Mouse (Mus musculus): Measurements from ENCODE around the gene Taar5. TPM values are rescaled to one million over a fixed set of nuclear protein-coding genes. Genes with fewer than 3 reads are reported as not detected.

Taar5 gene
- polyA plus RNA-seq, 1 experiment from 2014 or later: not detected

Other genes with a start within 250 kb of the Taar5 start
- 84.7 and 98.7 TPM in 2 replicates for gene Rps12, start 183.4 kb upstream of the Taar5 start, polyA plus RNA-seq (2015; fragmentation: Nextera tagmentation; extraction: Ambion mirVana)
- gene Slc18b1, start 173.7 kb upstream of the Taar5 start, polyA plus RNA-seq (2015; fragmentation: Nextera tagmentation; extraction: Ambion mirVana): 15.4 and 16.6 TPM in 2 replicates
- 0.09 TPM in 1 of 2 replicates, not detected in the other for gene Vnn3, start 119.2 kb upstream of the Taar5 start, polyA plus RNA-seq (2015; fragmentation: Nextera tagmentation; extraction: Ambion mirVana)
- 0.31 and 0.68 TPM in 2 replicates for gene Vnn1, start 76.0 kb upstream of the Taar5 start, polyA plus RNA-seq (2015; fragmentation: Nextera tagmentation; extraction: Ambion mirVana)
- gene Taar1, start 50.4 kb upstream of the Taar5 start, polyA plus RNA-seq (2015; fragmentation: Nextera tagmentation; extraction: Ambion mirVana): not detected in 2 replicates
- 0.17 TPM in 2 replicates for gene Taar2, start 32.1 kb upstream of the Taar5 start, polyA plus RNA-seq (2015; fragmentation: Nextera tagmentation; extraction: Ambion mirVana)
- not detected in 2 replicates for gene Taar3, start 21.1 kb upstream of the Taar5 start, polyA plus RNA-seq (2015; fragmentation: Nextera tagmentation; extraction: Ambion mirVana)
- not detected in 2 replicates for gene Taar4, start 10.2 kb upstream of the Taar5 start, polyA plus RNA-seq (2015; fragmentation: Nextera tagmentation; extraction: Ambion mirVana)
- not detected in 2 replicates for gene Taar6, start 14.9 kb downstream of the Taar5 start, polyA plus RNA-seq (2015; fragmentation: Nextera tagmentation; extraction: Ambion mirVana)
- gene Taar7a, start 22.8 kb downstream of the Taar5 start, polyA plus RNA-seq (2015; fragmentation: Nextera tagmentation; extraction: Ambion mirVana): not detected in 2 replicates
- not detected in 2 replicates for gene Taar7b, start 29.2 kb downstream of the Taar5 start, polyA plus RNA-seq (2015; fragmentation: Nextera tagmentation; extraction: Ambion mirVana)
- gene Taar7d, start 56.5 kb downstream of the Taar5 start, polyA plus RNA-seq (2015; fragmentation: Nextera tagmentation; extraction: Ambion mirVana): not detected in 2 replicates
- gene Taar7e, start 66.9 kb downstream of the Taar5 start, polyA plus RNA-seq (2015; fragmentation: Nextera tagmentation; extraction: Ambion mirVana): not detected in 2 replicates
- not detected in 2 replicates for gene Taar7f, start 78.8 kb downstream of the Taar5 start, polyA plus RNA-seq (2015; fragmentation: Nextera tagmentation; extraction: Ambion mirVana)
- not detected in 2 replicates for gene Taar8a, start 105.8 kb downstream of the Taar5 start, polyA plus RNA-seq (2015; fragmentation: Nextera tagmentation; extraction: Ambion mirVana)
- gene Taar8b, start 121.6 kb downstream of the Taar5 start, polyA plus RNA-seq (2015; fragmentation: Nextera tagmentation; extraction: Ambion mirVana): not detected in 2 replicates
- not detected in 2 replicates for gene Taar8c, start 131.2 kb downstream of the Taar5 start, polyA plus RNA-seq (2015; fragmentation: Nextera tagmentation; extraction: Ambion mirVana)
- not detected in 2 replicates for gene Taar9, start 138.8 kb downstream of the Taar5 start, polyA plus RNA-seq (2015; fragmentation: Nextera tagmentation; extraction: Ambion mirVana)
- gene Stx7, start 178.6 kb downstream of the Taar5 start, polyA plus RNA-seq (2015; fragmentation: Nextera tagmentation; extraction: Ambion mirVana): 321 and 340 TPM in 2 replicates

All from midbrain, embryonic 15.5 days (tissue).